Mouse (Mus musculus) myocyte (in vitro differentiated cells): Measurements from ENCODE around the gene Jhy.

Experiments used
- CEBPB ChIP-seq: IDR thresholded peaks from 2 replicates; pipeline ENCODE4 v1.6.1; 2011; ENCODE audit warnings: mild to moderate bottlenecking, moderate library complexity; ENCODE audit not compliant: poor library complexity, insufficient read depth, severe bottlenecking
- E2F4 ChIP-seq: IDR thresholded peaks from one replicate; pipeline ENCODE4 v1.6.1; 2011; ENCODE audit warnings: mild to moderate bottlenecking, control low read depth, moderate library complexity; ENCODE audit not compliant: insufficient read depth
- MAX ChIP-seq: IDR thresholded peaks from one replicate; pipeline ENCODE4 v1.6.1; 2011; ENCODE audit warnings: low read depth, mild to moderate bottlenecking, control low read depth
- POLR2A ChIP-seq: IDR thresholded peaks from one replicate; pipeline ENCODE4 v1.6.1; 2011; ENCODE audit warnings: low read depth, mild to moderate bottlenecking, control low read depth, moderate library complexity; ENCODE audit not compliant: insufficient read length
- REST ChIP-seq: IDR thresholded peaks from one replicate; pipeline ENCODE4 v1.6.1; 2011; ENCODE audit warnings: mild to moderate bottlenecking, control low read depth, moderate library complexity; ENCODE audit not compliant: insufficient read depth, insufficient read length
- TCF12 ChIP-seq: IDR thresholded peaks from one replicate; pipeline ENCODE4 v1.6.1; 2011; ENCODE audit warnings: mild to moderate bottlenecking, control low read depth; ENCODE audit not compliant: poor library complexity, insufficient read depth, severe bottlenecking

GRCm38 (mm10) chr9:40885669-40886068, 78.2 kb downstream of the Jhy start:
- TF ChIP-seq POLR2A (no peak), E2F4 (no peak), MAX (no peak), TCF12 (no peak), CEBPB (no peak), REST (no peak)
